Mouse (Mus musculus): ENCODE measurements around the gene Jak3.
"Not testable (repeated sequence)": the region's sequence is repeated elsewhere in the genome, so short reads cannot be mapped to it uniquely, and the experiment has no call there.

Jak3 gene

GRCm38 (mm10) chr8:71686143-71686734 lies 10.1 kb downstream of the Jak3 start:
- in situ Hi-C loops (cut with MboI, MseI): no loop called here

DNA sequence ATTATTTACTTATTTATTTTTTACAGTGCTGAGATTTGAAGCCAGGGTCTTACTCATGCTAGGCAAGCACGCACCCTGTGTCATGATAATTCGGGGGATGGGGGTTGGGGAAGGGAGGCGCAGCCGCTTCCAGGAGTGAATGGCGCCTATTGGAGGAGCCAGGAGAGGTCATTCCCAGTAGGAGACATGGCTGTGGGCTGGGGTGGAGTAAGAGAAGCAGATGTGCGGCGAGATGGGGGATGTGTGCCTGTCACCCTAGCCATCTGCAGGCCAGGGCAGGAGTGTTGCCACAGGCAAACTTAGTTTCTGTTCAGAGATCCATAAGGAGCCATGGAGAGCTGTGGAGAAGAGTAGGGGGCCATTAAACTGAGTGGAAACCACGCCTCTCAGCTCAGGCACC lies 11.5 kb downstream of the Jak3 start:
- in situ Hi-C loops (cut with MboI, MseI): no loop called here

DNA sequence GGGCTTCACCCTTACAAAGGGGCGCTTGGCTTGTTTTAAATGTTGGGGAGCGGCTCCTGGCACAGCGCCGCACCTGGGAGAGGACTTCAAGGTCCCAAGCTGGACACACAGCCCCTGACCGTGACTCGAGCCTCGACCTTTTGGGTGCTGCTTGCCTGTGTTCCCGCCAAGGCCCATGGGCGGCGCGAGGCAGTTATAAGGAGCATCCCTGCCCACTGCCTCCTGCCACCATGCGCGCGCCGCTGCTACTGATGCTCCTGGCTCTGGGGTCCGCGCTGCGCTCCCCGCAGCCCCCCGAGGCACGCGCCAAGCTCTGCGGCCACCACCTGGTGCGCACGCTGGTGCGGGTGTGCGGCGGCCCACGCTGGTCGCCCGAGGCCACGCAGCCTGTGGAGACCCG lies 12.9 kb downstream of the Jak3 start, which contains the start of gene Insl3:
Insl3 (plus strand) TSS at position 187 of the 400 bp plus-strand sequence.
- in situ Hi-C loops (cut with MboI, MseI): no loop called here

- in situ Hi-C loops (cut with MboI, MseI): no loop called here
Measured at GRCm38 (mm10) chr8:71692509-71692908, 16.4 kb downstream of the Jak3 start.

DNA sequence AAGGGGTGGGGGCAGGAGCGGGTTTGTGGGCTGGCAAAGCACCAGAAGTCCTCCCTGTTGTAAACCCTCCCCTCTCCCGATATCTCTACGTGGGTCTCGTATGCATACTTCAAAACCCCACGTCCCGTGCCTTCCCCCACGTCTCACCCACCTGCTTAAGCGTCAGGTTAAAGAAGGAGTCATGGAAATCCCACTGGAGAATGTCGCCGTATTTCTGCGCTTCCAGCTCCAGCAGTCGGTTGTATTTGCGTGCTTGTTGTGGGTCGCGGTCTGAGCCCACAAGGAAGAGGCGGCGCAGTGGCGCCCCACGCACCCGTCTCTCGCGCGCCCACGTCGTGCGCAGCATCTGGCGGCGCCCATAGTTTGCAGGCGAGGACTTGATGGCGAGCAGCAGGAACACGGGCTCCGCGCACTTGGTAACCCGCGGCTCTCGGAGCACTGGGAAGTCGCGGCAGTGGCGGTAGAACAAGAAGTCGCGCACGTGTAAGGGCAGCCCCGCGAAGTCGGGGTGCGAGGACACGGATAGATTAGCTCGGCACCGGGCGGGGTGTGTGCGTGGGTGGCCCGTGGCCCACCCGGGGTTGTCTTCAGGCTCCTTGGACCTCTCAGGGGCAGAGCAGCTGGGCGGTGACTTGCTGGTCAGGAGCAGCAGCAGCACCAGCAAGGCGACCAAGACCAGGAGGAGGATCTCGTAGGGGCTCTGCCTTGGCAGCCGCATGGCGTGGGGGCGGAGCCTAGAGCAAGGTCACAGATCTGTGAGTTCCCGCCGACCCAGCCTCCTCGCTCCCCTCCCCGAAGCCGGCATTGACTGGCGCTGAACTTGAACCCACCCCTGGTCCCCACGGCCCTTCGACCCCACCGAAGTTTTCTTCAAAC lies 17.3 kb downstream of the Jak3 start:
- in situ Hi-C loops (cut with MboI, MseI): no loop called here

DNA sequence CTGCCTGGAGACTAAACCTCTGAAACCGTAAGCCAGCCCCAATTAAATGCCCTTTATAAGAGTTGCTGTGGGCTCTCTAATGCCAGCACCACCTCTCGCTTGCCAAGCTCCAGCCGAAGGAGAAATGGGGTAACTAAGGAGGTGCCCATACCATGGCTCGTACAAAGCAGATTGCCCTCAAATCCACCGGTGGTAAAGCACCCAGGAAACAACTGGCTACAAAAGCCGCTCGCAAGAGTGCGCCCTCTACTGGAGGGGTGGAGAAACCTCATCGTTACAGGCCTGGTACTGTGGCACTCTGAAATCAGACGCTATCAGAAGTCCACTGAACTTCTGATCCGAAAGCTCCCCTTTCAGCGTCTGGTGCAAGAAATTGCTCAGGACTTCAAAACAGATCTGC lies 19.4 kb downstream of the Jak3 start:
- in situ Hi-C loops (cut with MboI, MseI): not testable (repeated sequence)

DNA sequence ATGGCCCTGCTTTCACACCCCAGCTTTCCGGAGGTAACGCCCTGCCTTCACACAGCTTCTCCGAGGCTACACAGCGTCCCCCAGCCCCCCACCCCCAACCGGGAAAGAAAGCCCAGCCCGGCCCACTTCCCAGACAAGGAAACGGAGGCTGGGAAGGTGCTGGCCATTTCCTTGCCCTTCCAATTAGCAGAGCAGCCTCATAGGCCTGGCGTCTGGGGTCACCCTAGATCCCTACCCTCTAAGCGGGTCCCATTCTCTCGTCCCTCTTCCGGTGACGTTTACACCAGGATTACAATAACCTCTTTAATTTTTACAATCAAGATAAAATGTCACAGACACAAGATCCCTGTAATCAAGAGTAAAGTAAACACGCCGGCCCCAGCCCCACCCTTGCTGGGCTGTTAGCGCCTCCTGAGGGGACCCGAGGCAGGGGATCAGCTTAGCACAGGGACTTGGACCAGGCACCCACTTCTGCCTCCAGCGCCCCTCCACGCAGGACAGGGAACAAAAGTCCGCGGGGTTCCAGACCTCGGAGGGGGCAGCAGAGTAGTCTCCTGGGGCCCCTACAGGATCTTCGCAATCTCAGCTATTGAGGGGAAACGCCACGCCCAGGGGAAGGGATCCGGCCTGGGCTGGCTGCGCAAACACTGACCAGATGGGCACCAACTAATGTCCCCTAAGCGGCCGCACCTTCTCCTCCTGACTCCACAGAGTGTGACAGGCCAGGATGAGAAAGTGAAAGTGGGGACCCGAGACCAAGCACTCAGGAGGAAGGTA lies 24.6 kb downstream of the Jak3 start:
- in situ Hi-C loops (cut with MboI, MseI): no loop called here

DNA sequence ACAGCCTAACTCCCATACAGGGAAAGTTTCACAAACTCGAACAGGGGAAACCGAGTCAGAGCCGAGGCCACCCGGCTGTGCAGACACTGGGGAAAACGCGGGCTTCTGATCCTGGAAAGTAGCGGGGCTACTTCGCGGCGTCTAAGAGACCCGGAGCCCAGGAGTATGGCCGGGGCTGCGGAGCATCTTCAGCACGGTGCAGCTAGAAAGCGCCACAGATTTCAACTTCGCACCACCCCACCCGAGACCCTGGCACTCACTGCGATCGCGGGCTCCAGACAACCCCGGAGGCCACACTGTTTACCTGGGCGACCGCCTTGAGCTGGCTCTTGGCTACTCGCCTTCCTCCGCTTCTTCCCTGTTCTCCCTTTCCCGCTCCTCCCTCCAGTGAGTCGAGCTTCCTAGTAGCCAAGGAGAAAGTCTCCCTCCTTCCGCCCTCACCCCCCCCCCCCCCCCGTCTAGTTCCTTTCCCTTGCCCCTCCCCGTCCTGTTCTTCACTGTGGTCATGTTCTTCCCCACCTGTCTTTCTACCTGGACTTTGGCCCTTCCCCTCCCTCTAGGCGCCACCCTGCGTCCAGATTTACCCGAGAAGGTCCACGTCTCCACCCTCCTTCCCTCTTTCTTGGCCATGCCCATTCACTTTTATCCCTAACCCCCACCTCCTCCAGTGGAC lies 25.5 kb downstream of the Jak3 start, which contains the start of gene B3gnt3:
B3gnt3 (minus strand) TSS at position 376 of the 673 bp plus-strand sequence.
- in situ Hi-C loops (cut with MboI, MseI): no loop called here

GRCm38 (mm10) chr8:71702087-71702432 lies 26.0 kb downstream of the Jak3 start:
- in situ Hi-C loops (cut with MboI, MseI): no loop called here

GRCm38 (mm10) chr8:71702923-71703322 lies 26.8 kb downstream of the Jak3 start:
- in situ Hi-C loops (cut with MboI, MseI): no loop called here

GRCm38 (mm10) chr8:71703400-71703799 lies 27.3 kb downstream of the Jak3 start:
- in situ Hi-C loops (cut with MboI, MseI): not testable (repeated sequence)

- in situ Hi-C loops (cut with MboI, MseI): no loop called here
Measured at GRCm38 (mm10) chr8:71707874-71708273, 31.8 kb downstream of the Jak3 start.

DNA sequence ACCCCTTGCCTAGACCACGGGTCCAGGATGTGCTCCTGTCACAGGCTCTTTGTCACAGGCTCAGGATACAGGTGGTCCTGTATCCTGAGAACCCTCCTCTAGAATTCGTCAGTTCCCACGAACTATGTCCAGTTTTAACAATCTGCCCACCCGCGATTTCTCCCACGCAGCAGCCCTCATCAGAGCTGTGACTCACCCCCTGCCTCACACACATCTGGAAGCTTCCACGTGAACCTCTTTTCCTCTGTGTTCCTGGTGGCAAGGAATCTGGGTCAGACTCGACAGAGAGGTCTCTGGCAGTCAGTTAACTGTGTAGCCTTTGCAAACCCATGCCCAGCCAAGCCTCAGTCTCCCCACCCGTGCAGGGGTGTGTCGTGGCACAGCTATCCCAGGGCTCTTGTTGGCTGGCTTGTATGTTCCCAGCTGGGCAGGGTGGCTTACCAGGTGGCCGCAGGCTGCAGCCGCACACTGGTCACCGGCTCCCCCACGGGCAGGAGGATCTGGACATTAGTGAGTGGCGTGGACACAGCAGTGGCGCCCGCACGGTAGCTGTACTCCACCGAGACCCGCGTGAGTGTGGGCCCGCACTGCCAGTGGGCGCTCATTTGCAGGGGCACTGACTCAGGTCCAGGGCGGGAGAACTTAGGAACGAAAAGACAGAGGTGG lies 33.2 kb downstream of the Jak3 start:
- in situ Hi-C loops (cut with MboI, MseI): no loop called here

DNA sequence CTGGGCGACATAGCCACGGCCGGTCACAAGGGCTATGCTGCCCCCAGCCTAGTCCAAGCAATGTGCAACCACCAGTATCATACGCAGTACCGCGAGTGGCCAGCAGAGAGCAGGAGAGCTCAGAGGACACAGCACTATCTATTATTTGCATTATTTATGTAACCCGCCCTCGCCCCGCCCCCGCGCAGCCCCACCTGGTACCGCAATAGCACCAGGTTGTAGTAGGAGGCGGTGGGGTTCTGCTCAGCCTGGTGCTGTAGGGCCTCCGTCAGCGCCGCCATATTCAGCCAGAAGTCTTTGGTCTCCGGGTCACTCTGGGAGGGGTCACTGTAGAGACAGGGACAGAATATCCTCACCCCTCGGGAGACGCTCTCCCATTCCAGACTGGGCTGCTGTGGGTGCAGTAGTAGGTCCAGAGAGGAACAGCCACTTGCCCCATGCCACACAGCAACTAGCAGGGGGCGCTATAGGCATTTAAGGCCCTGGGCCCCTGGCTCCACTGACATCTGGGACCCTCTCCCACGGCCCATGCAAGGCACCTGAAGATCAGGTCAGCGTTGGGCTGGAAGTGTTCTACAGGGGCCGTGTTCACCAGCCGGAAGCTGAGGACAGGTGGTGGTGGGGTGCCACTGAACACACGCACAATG lies 33.8 kb downstream of the Jak3 start:
- in situ Hi-C loops (cut with MboI, MseI): no loop called here

DNA sequence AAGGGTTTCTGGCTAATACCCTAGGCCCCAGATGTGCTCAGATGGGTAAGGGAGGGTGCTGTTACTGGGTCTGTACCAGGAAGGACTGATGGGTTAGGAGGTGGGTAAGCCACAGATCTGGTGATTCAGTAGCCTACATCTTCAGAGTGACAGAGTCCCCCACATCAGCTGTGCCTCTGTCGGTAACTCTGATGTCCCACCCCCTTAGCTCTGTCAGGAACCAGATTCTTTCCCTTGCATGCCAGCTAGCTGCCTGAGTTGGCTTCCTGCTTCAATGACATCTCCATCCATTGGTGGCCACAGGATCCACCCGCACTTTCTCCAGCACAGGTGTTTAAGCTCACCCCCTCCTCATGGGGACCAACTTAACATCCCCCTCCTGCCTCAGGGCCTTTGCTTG lies 35.5 kb downstream of the Jak3 start:
- in situ Hi-C loops (cut with MboI, MseI): no loop called here

DNA sequence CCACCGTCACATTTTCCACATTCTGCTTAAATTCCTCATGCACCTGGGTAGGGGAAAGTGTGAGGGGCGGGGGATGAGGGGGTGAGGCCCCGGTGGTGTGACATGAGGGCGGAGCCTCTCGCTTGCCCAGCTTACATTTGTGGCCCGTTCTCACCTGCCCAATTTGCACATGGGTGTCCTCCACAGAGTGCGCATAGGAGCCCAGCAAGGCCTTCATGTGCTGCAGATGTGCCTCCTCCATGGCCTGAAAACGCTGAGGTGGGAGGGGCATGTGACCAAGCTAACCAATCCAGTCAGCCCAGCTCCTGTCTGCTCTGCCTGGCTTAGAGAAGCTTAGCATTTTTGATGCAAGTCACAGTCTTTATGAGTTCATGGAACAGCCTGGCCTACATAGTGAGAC lies 39.4 kb downstream of the Jak3 start:
- in situ Hi-C loops (cut with MboI, MseI): no loop called here

GRCm38 (mm10) chr8:71716561-71717053 lies 40.5 kb downstream of the Jak3 start:
- in situ Hi-C loops (cut with MboI, MseI): no loop called here

- in situ Hi-C loops (cut with MboI, MseI): no loop called here
Measured at GRCm38 (mm10) chr8:71717096-71717495, 41.0 kb downstream of the Jak3 start.

- in situ Hi-C loops (cut with MboI, MseI): no loop called here
Measured at GRCm38 (mm10) chr8:71718252-71718651, 42.2 kb downstream of the Jak3 start.

GRCm38 (mm10) chr8:71719218-71719617 lies 43.1 kb downstream of the Jak3 start:
- in situ Hi-C loops (cut with MboI, MseI): no loop called here

Data from T-helper 1 cell (primary cell).